Mouse (Mus musculus) stomach, postnatal 0 days (tissue): ENCODE measurements around the gene Anxa6. TPM values are rescaled to one million over a fixed set of nuclear protein-coding genes. Genes with fewer than 3 reads are reported as not detected.

Experiments
- ATAC-seq: fragments of 200-750 bp; cut with Nextera tagmentation; 2 replicates; pipeline ENCODE4 v1.8.0; 2017; ENCODE audit not compliant: low FRiP score, low TSS enrichment
- DNase-seq: peaks from one replicate; pipeline ENCODE4 v3.0.0-alpha.2; 2016; ENCODE audit warnings: low spot score
- H3K27ac ChIP-seq: fragments of 300-500 bp; sonication (generic); replicated peaks from 2 replicates; pipeline ENCODE4 v1.5.1; 2014; ENCODE audit warnings: mild to moderate bottlenecking, control low read depth
- H3K27me3 ChIP-seq: fragments of 300-500 bp; sonication (generic); 2 replicates; pipeline ENCODE4 v1.6.1; 2014; ENCODE audit warnings: low read length; ENCODE audit not compliant: control insufficient read depth, insufficient read depth
- H3K36me3 ChIP-seq: fragments of 300-500 bp; sonication (generic); 2 replicates; pipeline ENCODE4 v1.6.1; 2014; ENCODE audit warnings: low read length, mixed read lengths; ENCODE audit not compliant: control insufficient read depth, insufficient read depth
- H3K4me1 ChIP-seq: fragments of 300-500 bp; sonication (generic); replicated peaks from 2 replicates; pipeline ENCODE4 v1.6.1; 2014; ENCODE audit warnings: antibody characterized with exemption; ENCODE audit not compliant: control insufficient read depth, insufficient read depth
- H3K4me2 ChIP-seq: fragments of 300-500 bp; sonication (generic); replicated peaks from 2 replicates; pipeline ENCODE4 v1.6.1; 2014; ENCODE audit warnings: low read depth, mild to moderate bottlenecking, control low read depth, moderate library complexity
- H3K4me3 ChIP-seq: fragments of 300-500 bp; sonication (generic); 2 replicates; pipeline ENCODE4 v1.5.1; 2014; ENCODE audit warnings: low read depth, low read length, control low read depth
- H3K9ac ChIP-seq: fragments of 300-500 bp; sonication (generic); 2 replicates; pipeline ENCODE4 v1.6.1; 2014; ENCODE audit warnings: mild to moderate bottlenecking, low read length, control low read depth, mixed read lengths
- H3K9me3 ChIP-seq: fragments of 300-500 bp; sonication (generic); 2 replicates; pipeline ENCODE4 v1.6.1; 2016; ENCODE audit warnings: low read length; ENCODE audit not compliant: control insufficient read depth
- CTCF ChIP-seq: IDR thresholded peaks from 2 replicates; pipeline ENCODE4 v1.5.1; 2016; ENCODE audit warnings: antibody characterized with exemption, low read depth, mild to moderate bottlenecking, moderate library complexity
- EP300 ChIP-seq: optimal IDR thresholded peaks from 2 replicates; pipeline ENCODE3; 2016; ENCODE audit warnings: antibody characterized with exemption
- WGBS: fragments of 180-500 bp; shearing (Covaris S2); extraction: QIAGEN DNeasy Blood & Tissue Kit; methylation state at CpG from one replicate; pipeline ENCODE4 v1.1.7; 2014; 5-methylcytosine and 5-hydroxymethylcytosine counted together
- polyA plus RNA-seq: library from polyadenylated mRNA; unstranded; fragments of >200 nt; fragmentation: Nextera tagmentation; extraction: Ambion mirVana; gene quantifications from 2 replicates; pipeline ENCODE4 v1.2.1, GENCODE M21; 2015

The Anxa6 gene
- polyA plus RNA-seq, 1 experiment from 2014 or later = 141 TPM

DNA sequence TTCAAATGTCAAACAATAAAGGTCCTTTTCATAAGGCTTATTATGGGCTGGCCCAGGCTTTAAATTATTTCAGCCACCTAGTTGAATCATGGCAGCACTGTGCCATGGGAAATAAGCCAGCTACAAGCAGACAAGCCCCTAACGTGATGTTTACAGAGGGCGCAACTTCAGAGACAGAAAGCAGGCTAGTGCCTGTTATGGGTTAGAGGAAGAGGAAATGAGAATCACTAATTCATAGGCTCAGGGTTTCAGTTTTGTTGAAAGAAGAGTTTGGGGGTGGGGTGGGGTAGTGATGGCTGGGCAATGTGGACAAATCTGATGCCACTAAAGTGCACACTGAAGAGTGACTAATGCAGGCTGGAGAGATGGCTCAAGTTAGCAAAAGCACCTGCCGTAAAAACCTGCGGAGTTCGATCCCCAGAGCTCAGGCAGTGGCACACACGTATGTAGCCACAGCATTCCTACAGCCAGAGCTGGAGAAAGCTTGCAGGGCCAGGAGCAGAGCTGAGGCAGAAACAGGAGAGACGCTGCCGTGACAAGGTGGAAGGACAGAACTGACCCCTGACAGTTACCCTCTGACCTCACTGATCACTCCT lies 44.4 kb downstream of the Anxa6 start:
- H3K27me3 ChIP-seq = no peaks in the 10 kb centered on the region
- H3K4me3 ChIP-seq = no peak overlapping the region
- TF ChIP-seq CTCF = no peak
- no peak for TF ChIP-seq EP300
- no peak overlapping the region for H3K9ac ChIP-seq
- H3K4me2 ChIP-seq = no peak overlapping the region
- no peak overlapping the region; the same call in 1 of the 2 replicates for H3K27ac ChIP-seq
- ATAC-seq (no peak), DNase-seq (no peak)
- no peaks in the 10 kb centered on the region for H3K4me1 ChIP-seq
- H3K36me3 ChIP-seq = peaks cover 21% of the 10 kb centered on the region
- 63% methylated on average over 8 of the region's 8 CpGs for WGBS
- no peaks in the 10 kb centered on the region for H3K9me3 ChIP-seq

DNA sequence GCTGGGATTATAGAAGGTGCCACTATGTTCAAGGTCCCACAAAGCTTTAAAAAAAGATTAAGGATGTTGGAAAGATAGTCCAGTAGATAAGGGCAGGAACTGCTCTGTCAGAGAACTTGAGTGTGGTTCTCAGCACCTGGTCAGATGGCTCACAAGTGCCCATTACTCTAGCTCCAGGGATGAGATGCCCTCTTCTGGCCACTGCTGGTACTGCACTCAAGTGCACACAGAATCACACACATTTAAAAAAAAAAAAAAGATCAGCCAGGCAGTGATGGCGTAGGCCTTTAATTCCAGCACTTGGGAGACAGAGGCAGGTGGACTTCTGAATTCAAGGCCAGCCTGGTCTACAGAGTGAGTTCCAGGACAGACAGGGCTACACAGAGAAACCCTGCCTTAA lies 45.3 kb downstream of the Anxa6 start:
- 86% methylated on average over 1 of the region's 1 CpGs for WGBS
- TF ChIP-seq EP300 = no peak
- peak; percentile 80 for TF ChIP-seq CTCF
- Histone ChIP-seq H3K36me3 (peaks cover 21% of the 10 kb centered on the region), H3K9me3 (no peaks in the 10 kb centered on the region), H3K27ac (no peak overlapping the region), H3K4me1 (no peaks in the 10 kb centered on the region), H3K4me2 (no peak overlapping the region), H3K9ac (no peak overlapping the region), H3K4me3 (no peak overlapping the region), H3K27me3 (no peaks in the 10 kb centered on the region)
- DNase-seq = peak; percentile 52
- no peak for ATAC-seq

DNA sequence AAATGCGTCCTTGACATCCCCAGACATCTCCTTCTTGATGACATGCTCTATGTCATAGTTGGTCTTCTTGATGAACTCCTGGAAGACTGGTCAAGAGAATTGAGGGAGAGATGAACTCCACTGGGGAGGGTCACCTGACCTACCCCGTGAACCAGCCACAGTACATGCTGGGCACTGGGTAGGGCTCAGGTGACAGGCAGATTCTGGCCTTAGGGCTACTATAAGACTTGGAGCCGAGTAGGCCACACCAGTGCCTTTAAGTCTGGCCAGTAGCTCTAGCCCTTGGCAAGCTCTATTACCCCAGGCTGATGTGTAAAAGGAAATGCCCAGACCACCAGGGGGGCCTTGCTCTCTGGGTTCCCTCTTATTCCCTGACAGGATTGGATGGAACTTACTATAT lies 48.2 kb downstream of the Anxa6 start:
- Histone ChIP-seq H3K9me3 (no peaks in the 10 kb centered on the region), H3K9ac (no peak overlapping the region), H3K4me2 (no peak overlapping the region), H3K27me3 (no peaks in the 10 kb centered on the region), H3K4me3 (no peak overlapping the region), H3K36me3 (peaks cover 22% of the 10 kb centered on the region), H3K4me1 (no peaks in the 10 kb centered on the region), H3K27ac (no peak overlapping the region)
- WGBS = 81% methylated on average over 3 of the region's 3 CpGs
- no peak for ATAC-seq
- DNase-seq = no peak
- TF ChIP-seq EP300 (no peak), CTCF (no peak)

GRCm38 (mm10) chr11:54984581-54984980 lies 48.7 kb downstream of the Anxa6 start:
- H3K4me1 ChIP-seq = no peaks in the 10 kb centered on the region
- TF ChIP-seq EP300 = no peak
- DNase-seq = no peak
- WGBS = 48% methylated on average over 4 of the region's 4 CpGs
- H3K4me2 ChIP-seq = no peak overlapping the region
- H3K9ac ChIP-seq = no peak overlapping the region
- no peak overlapping the region for H3K27ac ChIP-seq
- no peaks in the 10 kb centered on the region for H3K9me3 ChIP-seq
- H3K36me3 ChIP-seq = peaks cover 22% of the 10 kb centered on the region
- H3K4me3 ChIP-seq = no peak overlapping the region
- no peaks in the 10 kb centered on the region for H3K27me3 ChIP-seq
- ATAC-seq = peak; percentile 51; the same call in 1 of the 2 replicates

- Histone ChIP-seq H3K36me3 (peaks cover 22% of the 10 kb centered on the region), H3K27me3 (no peaks in the 10 kb centered on the region)
- TF ChIP-seq EP300 (no peak), CTCF (peak; percentile 95)
Measured at GRCm38 (mm10) chr11:54984085-54984484, 49.2 kb downstream of the Anxa6 start.

GRCm38 (mm10) chr11:54982520-54982919 lies 50.7 kb downstream of the Anxa6 start:
- no peak for DNase-seq
- Histone ChIP-seq H3K4me2 (no peak overlapping the region), H3K4me1 (no peaks in the 10 kb centered on the region), H3K9ac (no peak overlapping the region), H3K27ac (no peak overlapping the region), H3K36me3 (peaks cover 23% of the 10 kb centered on the region), H3K9me3 (no peaks in the 10 kb centered on the region), H3K27me3 (no peaks in the 10 kb centered on the region), H3K4me3 (no peak overlapping the region)
- TF ChIP-seq CTCF = peak; percentile 40
- TF ChIP-seq EP300 = no peak
- 81% methylated on average over 6 of the region's 6 CpGs for WGBS
- no peak for ATAC-seq

More at GRCm38 (mm10) chr11:54984085-54984484, 49.2 kb downstream of the Anxa6 start:
- WGBS = 1% methylated on average over 6 of the region's 6 CpGs
- no peaks in the 10 kb centered on the region for H3K4me1 ChIP-seq
- H3K27ac ChIP-seq = no peak overlapping the region
- ATAC-seq (no peak), DNase-seq (peak; percentile 80)
- no peak overlapping the region for H3K9ac ChIP-seq
- H3K4me3 ChIP-seq = no peak overlapping the region
- no peak overlapping the region for H3K4me2 ChIP-seq
- H3K9me3 ChIP-seq = no peaks in the 10 kb centered on the region
